Mouse (Mus musculus): ENCODE data around the gene Jam3.

GRCm38 (mm10) chr9:27175241-27175640 lies 20.0 kb upstream of the Jam3 start:
- TF ChIP-seq CTCF (IDR thresholded peaks at IDR 0.05; ENCODE audit: insufficient read depth, low read depth, low read length) (no peak), POLR2A (IDR thresholded peaks at IDR 0.05; ENCODE audit: insufficient read depth, low read depth, low read length) (no peak)
